Mouse (Mus musculus) lung, adult 2 months (tissue): Measurements from ENCODE around the gene Sugp2.

ENCODE experiments used
- CTCF ChIP-seq: fragments of 200-500 bp; IDR thresholded peaks from 2 replicates; pipeline ENCODE4 v1.5.1; 2011; ENCODE audit warnings: mild to moderate bottlenecking, low read length, control low read depth; ENCODE audit not compliant: insufficient read depth
- POLR2A ChIP-seq: fragments of 200-500 bp; IDR thresholded peaks from 2 replicates; pipeline ENCODE4 v1.6.1; 2011; ENCODE audit warnings: low read depth, mild to moderate bottlenecking, control low read depth, low read length, borderline replicate concordance; ENCODE audit errors: extremely low read depth

DNA sequence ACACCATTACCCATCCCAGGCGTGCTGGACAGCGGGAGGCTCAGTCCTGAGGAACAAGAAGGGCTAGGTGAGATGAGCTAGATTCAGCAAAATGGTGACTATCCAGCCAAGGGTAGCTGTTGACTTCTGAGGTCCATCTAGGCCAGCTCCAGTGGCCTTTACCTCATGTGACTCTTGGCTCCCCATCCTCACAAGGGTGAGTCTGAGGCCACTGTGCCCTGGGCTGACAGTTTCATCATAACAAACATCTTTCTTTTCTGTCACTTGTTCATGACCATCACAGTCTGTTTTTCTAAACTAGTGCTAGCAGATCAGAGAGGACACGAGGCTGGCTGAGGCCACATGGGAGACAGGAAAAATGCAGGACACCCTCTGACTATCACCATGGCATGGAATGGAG is 39.8 kb upstream of the Sugp2 start:
- TF ChIP-seq CTCF (no peak), POLR2A (no peak)
